Mouse (Mus musculus) frontal cortex, postnatal 25 days (tissue): ENCODE data around the gene Pgbd1.
"Not testable (repeated sequence)": the region's sequence is repeated elsewhere in the genome, so short reads cannot be mapped to it uniquely, and the experiment has no call there.

Source experiments
- DNase-seq, 2 experiments: peaks; one replicate each; pipeline ENCODE4 v3.0.0; 2022; ENCODE audit warnings: low spot score in 2 of 2

Gene Pgbd1

GRCm38 (mm10) chr13:21440503-21441206 is at the start of gene Pgbd1:
Gene Pgbd1, minus strand, starts transcription at chr13:21441058.
- DNase-seq = peak; percentile 39 to 64

DNA sequence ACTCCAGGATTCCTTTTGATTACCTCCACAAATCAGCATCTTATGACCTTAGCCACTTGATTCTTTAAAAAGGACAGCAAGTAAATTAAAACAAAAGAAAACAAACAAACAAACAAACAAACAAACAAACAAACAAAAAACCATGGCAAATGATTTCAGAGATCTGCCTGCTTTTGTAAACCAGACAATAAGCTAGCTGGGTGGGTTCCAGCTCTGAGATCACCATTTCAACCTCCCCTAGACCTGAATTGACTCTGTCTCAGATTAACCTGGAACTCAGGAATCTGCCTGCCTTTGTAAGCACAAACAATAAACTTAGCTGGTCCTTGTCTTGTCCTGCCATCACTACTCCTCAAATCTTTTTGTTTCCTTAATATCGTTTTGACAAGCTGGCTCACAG is 46.0 kb upstream of the Pgbd1 start:
- no peak for DNase-seq

DNA sequence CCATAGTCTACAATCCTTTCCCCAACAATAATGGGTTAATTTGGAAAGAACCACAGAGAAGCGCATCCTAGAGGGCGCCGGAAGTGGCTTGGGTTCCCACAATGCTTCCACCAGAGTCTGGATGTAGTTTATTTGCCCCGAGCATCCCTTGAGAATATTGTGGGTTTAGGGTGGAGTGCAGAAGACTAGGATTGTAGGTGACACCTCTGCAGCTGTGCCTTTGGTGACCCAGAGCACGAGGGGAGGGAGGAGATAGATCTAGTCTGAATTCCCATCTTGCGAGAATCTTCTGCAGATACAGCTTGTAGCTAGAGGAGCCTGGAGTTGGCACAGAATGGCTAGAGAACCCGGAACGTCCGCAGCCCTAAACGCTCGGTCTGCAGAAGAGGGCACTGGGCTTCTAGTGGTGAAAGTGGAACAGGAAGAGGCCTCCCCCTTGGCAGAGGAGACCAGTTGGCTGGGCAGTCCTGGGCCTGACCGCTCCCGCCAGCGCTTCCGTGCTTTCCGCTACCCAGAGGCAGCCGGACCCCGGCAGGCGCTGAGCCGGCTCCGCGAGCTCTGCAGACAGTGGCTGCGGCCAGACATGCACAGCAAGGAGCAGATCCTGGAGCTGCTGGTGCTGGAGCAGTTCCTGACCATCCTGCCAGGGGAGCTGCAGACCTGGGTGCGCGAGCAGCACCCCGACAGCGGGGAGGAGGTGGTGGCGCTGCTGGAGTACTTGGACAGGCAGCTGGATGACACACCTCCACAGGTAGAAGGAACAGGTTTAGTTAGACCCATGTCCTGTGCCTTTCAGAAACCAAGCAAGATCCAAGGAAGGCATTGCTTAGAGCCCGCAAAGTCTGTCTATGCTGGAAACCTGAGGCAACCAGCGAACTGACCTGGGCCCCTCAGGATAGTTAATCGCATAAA is 38.2 kb upstream of the Pgbd1 start, which contains the start of the genes Zkscan4 and Gm10065:
Gene Zkscan4 (plus strand): TSS at position 149 of the 912 bp plus-strand sequence.
Gene Gm10065 (minus strand): TSS at position 683 of the 912 bp plus-strand sequence.
- DNase-seq = peak; percentile 61 to 67

DNA sequence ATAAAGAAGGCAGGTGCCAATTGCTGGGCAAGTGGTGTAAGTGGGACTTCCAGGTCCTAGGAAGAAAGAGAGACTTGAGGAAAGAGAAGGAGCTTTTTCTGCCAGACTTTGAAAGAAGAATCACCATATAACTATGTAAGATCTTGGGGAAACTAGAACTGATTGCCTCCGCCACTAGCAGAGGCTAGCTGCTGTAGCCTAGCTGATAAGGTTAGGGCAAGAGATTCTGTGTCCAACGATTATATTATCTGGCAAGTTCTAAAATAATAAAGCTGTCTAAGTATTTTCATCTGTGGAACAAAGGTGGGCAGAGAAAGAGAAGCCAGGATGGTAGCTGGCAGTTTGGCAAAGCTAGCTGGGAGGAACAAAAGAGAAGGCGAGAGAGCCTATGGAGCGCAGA is 31.6 kb upstream of the Pgbd1 start:
- no peak for DNase-seq

DNA sequence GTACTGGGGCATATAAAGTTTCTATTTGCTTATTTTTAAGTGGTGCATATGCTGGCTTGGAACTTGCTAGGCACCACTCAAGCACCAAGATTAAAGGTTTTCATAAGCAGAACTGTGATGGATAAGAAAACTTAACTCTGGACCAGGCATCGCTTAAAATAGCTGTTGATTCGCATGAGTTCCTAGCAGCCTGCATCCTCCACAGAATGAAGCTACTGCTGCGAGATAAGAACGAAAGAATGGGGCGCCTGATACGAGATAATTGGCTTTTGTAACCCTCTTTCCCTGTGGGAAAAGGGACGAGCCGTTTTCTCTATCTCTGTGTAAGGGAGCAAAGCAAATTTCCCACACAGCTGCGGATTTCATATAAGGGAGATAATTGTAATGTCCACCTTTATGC is 28.2 kb upstream of the Pgbd1 start:
- DNase-seq = no peak

GRCm38 (mm10) chr13:21468061-21469019 is 27.5 kb upstream of the Pgbd1 start, which contains the start of gene Nkapl:
Gene Nkapl, minus strand, starts transcription at chr13:21468509.
- DNase-seq = peak; percentile 51 to 57

DNA sequence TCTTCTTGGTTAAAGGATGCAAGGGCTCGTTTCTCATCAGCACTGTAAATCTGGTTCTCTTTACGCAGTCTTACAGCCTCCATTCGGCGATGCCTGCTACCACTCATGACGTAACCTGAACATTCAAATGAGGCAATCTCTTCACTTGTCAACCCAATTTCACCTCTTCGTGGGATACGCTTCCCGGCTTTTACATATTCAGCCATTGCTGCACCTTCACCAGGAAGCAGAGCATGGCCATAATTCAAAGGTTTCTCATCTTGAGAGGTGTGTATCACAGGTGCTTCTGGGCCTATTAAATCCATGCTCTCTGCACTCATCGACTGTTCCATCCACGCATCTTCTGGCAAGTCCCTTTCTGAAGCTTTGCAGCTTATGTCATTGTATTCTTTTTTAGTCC is 26.5 kb upstream of the Pgbd1 start:
- no peak for DNase-seq

DNA sequence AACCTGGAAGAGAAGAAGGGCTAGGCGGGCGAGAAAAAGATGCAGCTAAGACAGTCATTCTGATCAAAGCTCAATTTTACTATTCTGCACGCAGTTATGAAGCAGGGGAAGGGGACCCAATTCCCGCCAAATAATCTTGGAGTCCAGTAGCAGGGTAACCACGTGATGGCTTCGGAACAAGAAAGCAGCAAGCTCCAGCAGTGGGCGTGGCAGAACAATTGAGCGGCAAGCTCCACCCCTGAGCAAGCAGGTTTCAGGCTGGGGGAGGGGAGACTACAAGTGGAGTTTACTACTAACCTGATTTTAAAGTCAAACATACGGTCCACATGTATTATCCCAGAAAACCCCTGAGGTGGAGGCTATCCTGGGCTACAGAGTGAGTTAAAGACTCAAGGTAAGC is 21.7 kb upstream of the Pgbd1 start:
- DNase-seq = not testable (repeated sequence)

GRCm38 (mm10) chr13:21456347-21456746 is 15.5 kb upstream of the Pgbd1 start:
- no peak for DNase-seq

GRCm38 (mm10) chr13:21454133-21454532 is 13.3 kb upstream of the Pgbd1 start:
- no peak for DNase-seq

- DNase-seq = peak; percentile 72 to 81
Observed at GRCm38 (mm10) chr13:21453449-21453848, 12.6 kb upstream of the Pgbd1 start, which contains the start of gene Zscan26. Gene Zscan26, minus strand, starts transcription at chr13:21453730.

DNA sequence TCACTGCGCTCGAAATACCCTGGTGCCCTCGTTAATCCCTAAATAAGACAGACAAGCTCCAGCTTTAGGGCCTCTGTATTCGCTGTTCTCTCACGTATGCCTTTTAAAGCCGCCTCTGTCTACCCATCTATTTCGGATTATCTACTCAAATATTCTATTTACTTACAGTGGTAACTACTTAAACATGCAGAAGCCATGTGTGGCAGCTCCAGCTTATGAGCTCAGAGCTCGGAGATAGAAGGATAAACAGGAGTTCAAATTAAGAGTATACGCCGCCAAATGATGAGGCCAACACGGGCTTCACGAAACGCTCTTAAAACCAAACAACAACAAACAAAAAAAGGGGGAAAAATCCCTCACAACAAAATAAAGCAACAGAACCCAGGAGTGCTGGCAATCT is 12.2 kb upstream of the Pgbd1 start:
- DNase-seq = no peak

DNA sequence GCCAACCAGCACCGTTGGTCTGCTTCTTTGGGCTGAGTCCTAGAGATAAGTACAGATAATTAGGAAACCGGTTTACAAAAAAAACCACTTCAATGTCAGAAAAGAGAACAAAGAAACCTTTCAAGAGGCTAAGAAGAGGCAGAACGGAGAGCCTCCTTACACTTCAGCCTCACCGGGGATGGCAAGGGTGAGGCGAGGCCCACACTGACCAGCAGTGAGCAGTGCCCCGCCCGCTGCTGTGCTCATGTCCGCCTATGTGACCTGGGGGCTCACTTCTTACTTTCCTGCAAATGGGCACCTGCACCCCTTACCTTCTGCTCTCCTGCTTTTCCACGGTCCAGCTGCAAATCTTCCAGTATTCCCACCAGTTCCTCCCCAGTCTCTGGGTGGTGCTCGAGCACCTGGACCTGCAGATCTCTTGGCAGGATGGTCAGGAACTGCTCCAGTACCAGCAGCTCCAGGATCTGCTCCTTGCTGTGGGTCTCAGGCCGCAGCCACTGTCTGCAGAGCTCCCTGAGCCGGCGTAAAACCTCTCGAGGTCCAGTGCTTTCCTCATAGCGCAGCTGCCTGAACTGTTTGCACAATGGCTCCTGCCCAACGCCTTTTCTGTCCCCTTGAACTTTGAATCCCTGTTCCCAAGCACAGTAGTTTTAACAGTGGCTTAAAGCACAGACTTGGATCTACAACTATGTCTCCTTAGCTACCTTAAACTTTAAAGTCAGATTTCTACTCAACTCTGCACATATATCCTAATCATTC is 7.2 kb upstream of the Pgbd1 start:
- DNase-seq = no peak

DNA sequence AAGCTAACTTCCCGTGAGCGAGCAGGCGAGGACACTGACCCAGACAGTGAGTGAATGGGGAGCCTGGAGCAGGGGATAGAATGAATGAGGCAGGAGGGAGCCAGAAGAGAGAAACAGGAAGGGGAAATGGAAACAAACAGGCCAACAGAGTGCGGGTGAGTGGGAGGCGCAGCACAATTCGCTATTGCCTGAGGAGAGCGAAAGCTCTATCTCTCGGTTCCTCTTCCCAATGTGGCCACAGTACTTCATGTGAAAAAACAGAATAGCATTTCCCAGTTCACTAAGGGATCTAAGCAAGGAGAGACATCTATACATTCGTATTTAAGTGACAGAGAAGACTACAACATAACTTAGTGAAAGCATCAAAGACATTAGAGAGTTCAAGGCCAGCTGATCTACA is 5.9 kb upstream of the Pgbd1 start:
- no peak for DNase-seq

DNA sequence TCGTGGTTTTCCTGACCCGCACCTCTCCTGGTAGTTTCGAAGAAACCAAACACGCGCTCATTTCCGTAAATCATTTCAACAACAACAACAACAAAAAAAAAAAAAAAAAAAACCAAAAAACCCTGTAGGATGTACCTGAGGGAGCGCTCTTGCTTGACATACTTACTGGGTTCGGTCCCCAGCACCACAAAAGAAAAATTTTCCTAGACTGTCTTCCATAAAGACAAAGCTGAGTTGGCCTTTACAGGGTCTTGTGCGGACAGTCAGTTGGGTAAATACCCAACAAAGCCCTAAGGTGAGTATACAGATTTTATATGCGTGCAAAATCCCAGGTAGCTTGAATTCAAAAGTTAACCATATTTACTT is 332 bp upstream of the Pgbd1 start:
- no peak for DNase-seq

DNA sequence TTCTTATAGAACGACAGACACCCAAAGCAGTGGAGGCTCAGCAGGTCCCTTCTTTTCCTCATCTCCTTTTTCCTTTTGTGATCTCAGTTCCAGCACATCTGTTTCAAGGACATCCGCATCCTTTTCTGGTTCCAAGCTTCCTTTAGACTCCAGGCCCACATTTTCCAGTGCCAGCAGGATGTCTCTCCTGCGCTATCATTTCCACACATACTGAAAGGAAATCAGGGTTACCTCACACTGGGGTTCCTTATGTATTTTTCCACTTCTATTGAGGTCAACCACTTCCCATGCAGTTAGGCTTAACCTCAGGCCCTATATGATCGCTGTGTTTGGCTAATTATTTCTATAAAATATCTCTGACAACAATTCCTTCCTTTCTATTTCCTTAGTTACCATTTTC is 5.4 kb downstream of the Pgbd1 start:
- DNase-seq = no peak

- DNase-seq = no peak
Observed at GRCm38 (mm10) chr13:21427631-21428030, 13.2 kb downstream of the Pgbd1 start.

- no peak for DNase-seq
Observed at GRCm38 (mm10) chr13:21423301-21423700, 17.6 kb downstream of the Pgbd1 start.

- no peak for DNase-seq
Observed at GRCm38 (mm10) chr13:21418865-21419264, 22.0 kb downstream of the Pgbd1 start.

DNA sequence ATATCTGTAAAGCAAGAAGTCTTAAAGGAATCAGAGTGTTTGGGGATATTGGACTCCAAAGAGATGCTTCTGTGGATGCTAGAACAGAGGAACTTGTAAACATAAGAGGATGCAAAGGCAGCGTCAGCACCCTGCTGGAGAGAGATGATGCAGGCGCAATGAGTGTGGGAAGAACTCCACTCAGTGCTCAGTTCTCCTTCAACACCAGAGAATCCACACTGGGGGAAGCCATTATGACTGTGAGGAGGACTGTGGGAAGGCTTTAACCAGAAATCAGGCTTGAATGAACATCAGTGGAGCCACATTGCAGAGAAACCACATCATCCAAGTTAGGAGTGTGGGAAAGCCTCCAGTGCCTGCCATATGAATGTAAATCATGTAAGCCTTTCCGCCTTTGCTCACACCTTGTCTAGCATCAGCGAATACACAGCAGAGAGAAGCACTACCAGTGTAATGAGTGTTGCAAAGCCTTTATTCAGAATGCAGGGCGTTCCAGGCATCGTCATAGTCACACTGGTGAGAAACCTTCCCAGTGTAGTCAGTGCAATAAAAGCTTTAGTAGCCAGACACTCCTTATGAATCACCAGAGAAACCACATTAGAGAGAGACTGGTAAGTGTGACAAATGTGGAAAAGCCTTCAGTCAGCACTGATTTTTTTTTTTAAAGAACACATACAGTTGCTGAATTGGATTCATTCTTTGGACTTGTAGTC is 23.4 kb downstream of the Pgbd1 start:
- DNase-seq = no peak
